Mouse (Mus musculus): Measurements from ENCODE around the gene G430095P16Rik.

G430095P16Rik gene

GRCm38 (mm10) chr8:84771941-84772378 lies 49.2 kb downstream of the G430095P16Rik start:
- DNase-seq: no peak

GRCm38 (mm10) chr8:84772628-84773027 lies 49.8 kb downstream of the G430095P16Rik start:
- DNase-seq: no peak

GRCm38 (mm10) chr8:84773304-84773703 lies 50.5 kb downstream of the G430095P16Rik start:
- DNase-seq: no peak

- DNase-seq: no peak
Observed at GRCm38 (mm10) chr8:84773833-84774232, 51.0 kb downstream of the G430095P16Rik start.

- DNase-seq: no peak
Observed at GRCm38 (mm10) chr8:84774473-84774911, 51.7 kb downstream of the G430095P16Rik start.

- no peak for DNase-seq
Observed at GRCm38 (mm10) chr8:84775105-84775591, 52.3 kb downstream of the G430095P16Rik start.

- no peak for DNase-seq
Observed at GRCm38 (mm10) chr8:84775621-84776113, 52.9 kb downstream of the G430095P16Rik start.

All from thymus, postnatal 36 days (tissue).